Mouse (Mus musculus) CH12.LX (cell line): ENCODE results near the gene Cog1. TPM values are rescaled to one million over a fixed set of nuclear protein-coding genes. Genes with fewer than 3 reads are reported as not detected.

Experiments
- DNase-seq: peaks from one replicate; pipeline ENCODE4 v3.0.0-alpha.2; 2013; ENCODE audit errors: extremely low read depth
- H3K27ac ChIP-seq: 2 replicates; pipeline ENCODE4 v1.5.1; 2012; ENCODE audit warnings: low read depth, mild to moderate bottlenecking, control low read depth, moderate library complexity; ENCODE audit not compliant: insufficient read depth
- H3K27me3 ChIP-seq: replicated peaks from 2 replicates; pipeline ENCODE3; 2012; ENCODE audit warnings: inconsistent platforms
- H3K36me3 ChIP-seq, 2 experiments: replicated peaks in 1 of 2; 2 replicates each; pipeline versions ENCODE3 to v1.6.1; 2012; ENCODE audit warnings: inconsistent platforms in 1 of 2, low read length in 1 of 2, mild to moderate bottlenecking in 1 of 2, mixed read lengths in 1 of 2, moderate library complexity in 1 of 2; ENCODE audit not compliant: control insufficient read depth in 1 of 2, insufficient read depth in 1 of 2
- H3K4me1 ChIP-seq, 2 experiments: 2 replicates each; pipeline ENCODE4 v1.6.1; 2012; ENCODE audit warnings: inconsistent platforms in 1 of 2, moderate library complexity in 1 of 2; ENCODE audit not compliant: insufficient read depth in 2 of 2, control insufficient read depth in 1 of 2
- H3K4me2 ChIP-seq: 2 replicates; pipeline ENCODE4 v1.6.1; 2012; ENCODE audit warnings: low read depth, mild to moderate bottlenecking, control low read depth; ENCODE audit not compliant: poor library complexity, insufficient read depth, severe bottlenecking
- H3K4me3 ChIP-seq, 3 experiments: fragments of 150-350 bp in 1 of 3; sonication (generic) in 1 of 3; replicated peaks in 1 of 3; 2 replicates each; pipeline versions ENCODE3 to v1.5.1; 2011 to 2012; ENCODE audit warnings: low read depth in 2 of 3, low read length in 2 of 3, mild to moderate bottlenecking in 2 of 3, moderate library complexity in 2 of 3, control low read depth in 1 of 3, improper control_type of control experiment in 1 of 3, inconsistent platforms in 1 of 3, mixed read lengths in 1 of 3; ENCODE audit not compliant: poor library complexity in 1 of 3
- H3K79me2 ChIP-seq: replicated peaks from 2 replicates; pipeline ENCODE4 v1.6.1; 2012; ENCODE audit warnings: mild to moderate bottlenecking, moderate library complexity; ENCODE audit not compliant: control insufficient read depth, poor library complexity, insufficient read depth, severe bottlenecking; ENCODE audit errors: extremely low read depth
- H3K9ac ChIP-seq: 2 replicates; pipeline ENCODE4 v1.6.1; 2012; ENCODE audit warnings: low read depth, mild to moderate bottlenecking, control low read depth, moderate library complexity; ENCODE audit not compliant: insufficient read depth
- H3K9me3 ChIP-seq: replicated peaks from 2 replicates; pipeline ENCODE3; 2012; ENCODE audit warnings: low read length, inconsistent platforms, mixed read lengths
- BHLHE40 ChIP-seq: IDR thresholded peaks from 2 replicates; pipeline ENCODE4 v1.6.1; 2011; ENCODE audit warnings: mild to moderate bottlenecking, low read depth, low read length, improper control_type of control experiment
- CTCF ChIP-seq, 2 experiments: IDR thresholded peaks in 1 of 2; conservative IDR thresholded peaks in 1 of 2; 2 replicates each; pipeline ENCODE4 v1.5.1; 2011 to 2012; ENCODE audit warnings: low read depth in 2 of 2, low read length in 2 of 2, improper control_type of control experiment in 1 of 2, inconsistent platforms in 1 of 2, mild to moderate bottlenecking in 1 of 2, moderate library complexity in 1 of 2
- E2F4 ChIP-seq: IDR thresholded peaks from 2 replicates; pipeline ENCODE4 v1.6.1; 2011; ENCODE audit warnings: low read depth, low read length, improper control_type of control experiment; ENCODE audit not compliant: insufficient replicate concordance
- ELF1 ChIP-seq: IDR thresholded peaks from 2 replicates; pipeline ENCODE4 v1.6.1; 2014; ENCODE audit warnings: low read depth, mild to moderate bottlenecking, inconsistent platforms, low read length, improper control_type of control experiment
- GABPA ChIP-seq: IDR thresholded peaks from 2 replicates; pipeline ENCODE4 v1.6.1; 2012; ENCODE audit warnings: low read depth, low read length, improper control_type of control experiment, inconsistent platforms; ENCODE audit not compliant: insufficient replicate concordance
- IRF4 ChIP-seq: IDR thresholded peaks from 2 replicates; pipeline ENCODE4 v1.6.1; 2014; ENCODE audit warnings: low read depth, mild to moderate bottlenecking, inconsistent platforms, low read length, improper control_type of control experiment
- JUN ChIP-seq: IDR thresholded peaks from 2 replicates; pipeline ENCODE4 v1.6.1; 2011; ENCODE audit warnings: low read depth, mild to moderate bottlenecking, low read length, improper control_type of control experiment, moderate library complexity; ENCODE audit not compliant: insufficient read depth
- KAT2A ChIP-seq: IDR thresholded peaks from 2 replicates; pipeline ENCODE4 v1.6.1; 2012; ENCODE audit warnings: low read length, improper control_type of control experiment, inconsistent platforms; ENCODE audit not compliant: insufficient replicate concordance
- NRF1 ChIP-seq: IDR thresholded peaks from 2 replicates; pipeline ENCODE4 v1.6.1; 2014; ENCODE audit warnings: low read depth, mild to moderate bottlenecking, inconsistent platforms, low read length, improper control_type of control experiment, moderate library complexity
- PAX5 ChIP-seq: IDR thresholded peaks from 2 replicates; pipeline ENCODE4 v1.6.1; 2012; ENCODE audit warnings: low read length, inconsistent platforms, mixed read lengths
- POLR2A ChIP-seq: IDR thresholded peaks from 2 replicates; pipeline ENCODE4 v1.6.1; 2011; ENCODE audit warnings: low read depth, mild to moderate bottlenecking, improper control_type of control experiment, low read length
- RAD21 ChIP-seq: IDR thresholded peaks from 2 replicates; pipeline ENCODE4 v1.6.1; 2011; ENCODE audit warnings: low read depth, mild to moderate bottlenecking, low read length, improper control_type of control experiment, moderate library complexity
- SIN3A ChIP-seq: IDR thresholded peaks from 2 replicates; pipeline ENCODE4 v1.6.1; 2012; ENCODE audit warnings: low read length, improper control_type of control experiment, inconsistent platforms
- SMC3 ChIP-seq: IDR thresholded peaks from 2 replicates; pipeline ENCODE4 v1.6.1; 2011; ENCODE audit warnings: low read depth, low read length, improper control_type of control experiment
- TBP ChIP-seq: conservative IDR thresholded peaks from 2 replicates; pipeline ENCODE4 v1.6.1; 2011; ENCODE audit warnings: low read depth, low read length, improper control_type of control experiment
- UBTF ChIP-seq: IDR thresholded peaks from 2 replicates; pipeline ENCODE4 v1.6.1; 2012; ENCODE audit warnings: low read depth, mild to moderate bottlenecking, inconsistent platforms, low read length, improper control_type of control experiment, moderate library complexity
- USF1 ChIP-seq: IDR thresholded peaks from 2 replicates; pipeline ENCODE4 v1.6.1; 2014; ENCODE audit warnings: low read depth, mild to moderate bottlenecking, inconsistent platforms, low read length, improper control_type of control experiment
- USF2 ChIP-seq: conservative IDR thresholded peaks from 2 replicates; pipeline ENCODE4 v1.6.1; 2011; ENCODE audit warnings: low read depth, low read length, improper control_type of control experiment
- ZC3H11A ChIP-seq: IDR thresholded peaks from 2 replicates; pipeline ENCODE4 v1.6.1; 2012; ENCODE audit warnings: low read depth, mild to moderate bottlenecking, inconsistent platforms, low read length, improper control_type of control experiment
- ZNF384 ChIP-seq: IDR thresholded peaks from 2 replicates; pipeline ENCODE4 v1.6.1; 2012; ENCODE audit warnings: low read depth, low read length, improper control_type of control experiment, inconsistent platforms
- dilution Hi-C: fragments of 300-500 bp; cut with MboI; formaldehyde crosslinking; loops from 2 replicates; pipeline ENCODE4 v1.14.3; 2020; ENCODE audit warnings: low sequenced_read_pairs; ENCODE audit not compliant: extremely low pct_unique_long_range_greater_than_20kb, extremely low pct_ligation_motif_present
- in situ Hi-C: fragments of 300-500 bp; cut with MboI; formaldehyde crosslinking; loops from 3 replicates; pipeline ENCODE4 v1.14.3; 2019; ENCODE audit warnings: low sequenced_read_pairs, low pct_ligation_motif_present, low pct_unique_long_range_greater_than_20kb, mixed read lengths
- polyA plus RNA-seq: library from polyadenylated mRNA; unstranded; fragments of >175 nt; gene quantifications from 2 replicates; pipeline ENCODE4 v1.2.1, GENCODE M21; 2012; ENCODE audit warnings: low read depth; ENCODE audit not compliant: insufficient read length
- total RNA-seq, 2 experiments: library from RNA; depleted of rRNA; stranded (reverse); fragments of 300-350 nt in 1 of 2; fragments of >200 nt in 1 of 2; gene quantifications; 2 replicates each; pipeline ENCODE4 v1.2.3; 2012 to 2014

The Cog1 gene
- total and polyA plus RNA-seq, 3 experiments, result 15.8 to 38.6 (median 28.2) TPM

- H3K4me2 ChIP-seq, result no peak overlapping the region
- in situ Hi-C loops (no loop called here), dilution Hi-C loops (no loop called here)
- no peak overlapping the region for H3K27ac ChIP-seq
- no peaks in the 10 kb centered on the region for H3K36me3 ChIP-seq
- no peaks in the 10 kb centered on the region for H3K79me2 ChIP-seq
- no peak overlapping the region for H3K9ac ChIP-seq
- TF ChIP-seq CTCF (conservative IDR thresholded peaks at IDR 0.05 in 1 of 2, IDR thresholded peaks at IDR 0.05 in 1 of 2; ENCODE audit: low read depth in 2 of 2, low read length in 2 of 2), result no peak
- TF ChIP-seq ZNF384, result no peak
- no peak for TF ChIP-seq NRF1
- no peak for TF ChIP-seq ZC3H11A
- TF ChIP-seq POLR2A, result no peak
- TF ChIP-seq TBP, result no peak
- TF ChIP-seq USF2, result no peak
- no peak for TF ChIP-seq E2F4
- TF ChIP-seq JUN, result no peak
- TF ChIP-seq GABPA, result no peak
- no peak for TF ChIP-seq PAX5
- no peak for TF ChIP-seq KAT2A
- TF ChIP-seq USF1, result no peak
- no peak for TF ChIP-seq UBTF
- peaks cover 0 to 10% of the 10 kb centered on the region in 2 experiments; a peak in 3 of 4 replicates for H3K4me1 ChIP-seq
- H3K4me3 ChIP-seq, result no peak overlapping the region
- H3K9me3 ChIP-seq, result peaks cover 4% of the 10 kb centered on the region
- no peak for DNase-seq
- H3K27me3 ChIP-seq, result no peaks in the 10 kb centered on the region
Observed at GRCm38 (mm10) chr11:113614476-113614875, 34.5 kb upstream of the Cog1 start.

GRCm38 (mm10) chr11:113617132-113617911, 31.6 kb upstream of the Cog1 start:
- Histone ChIP-seq H3K79me2 (no peaks in the 10 kb centered on the region), H3K27me3 (no peaks in the 10 kb centered on the region), H3K27ac (no peak overlapping the region), H3K9ac (no peak overlapping the region), H3K4me1 (peaks cover 0 to 10% of the 10 kb centered on the region in 2 experiments; a peak in 3 of 4 replicates), H3K9me3 (peaks cover 4% of the 10 kb centered on the region)
- dilution Hi-C loops (no loop called here), in situ Hi-C loops (no loop called here)
- TF ChIP-seq BHLHE40, result peak; percentile 12; the same call in 1 of the 2 replicates
- TF ChIP-seq ZC3H11A, result no peak
- TF ChIP-seq IRF4, result peak; percentile 26; the same call in 1 of the 2 replicates
- TF ChIP-seq RAD21, result peak; percentile 59
- TF ChIP-seq CTCF (conservative IDR thresholded peaks at IDR 0.05 in 1 of 2, IDR thresholded peaks at IDR 0.05 in 1 of 2; ENCODE audit: low read depth in 2 of 2, low read length in 2 of 2), result peak; percentile 66 to 89
- no peak for TF ChIP-seq KAT2A
- TF ChIP-seq SMC3, result peak; percentile 84
- 0 out of 2 replicates have a peak, but pooled peaks have one; percentile 43 for TF ChIP-seq ELF1
- peak; percentile 42 for TF ChIP-seq ZNF384
- TF ChIP-seq SIN3A, result 0 out of 2 replicates have a peak, but pooled peaks have one; percentile 13
- TF ChIP-seq GABPA, result no peak
- TF ChIP-seq, all 38 proteins: peak for 8
- Histone ChIP-seq H3K36me3 (no peaks in the 10 kb centered on the region), H3K4me2 (peak overlapping the region; percentile 8; the same call in 1 of the 2 replicates), H3K4me3 (no peak overlapping the region)
- peak; percentile 90 for DNase-seq
